Mouse (Mus musculus): ENCODE data around the gene Olfr25. TPM values are rescaled to one million over a fixed set of nuclear protein-coding genes. Genes with fewer than 3 reads are reported as not detected.

Gene Olfr25
- polyA plus RNA-seq (2017; shearing (Covaris generic)) = under 1 TPM in 1 of 2 experiments, not detected in 1; 0.10 TPM

DNA sequence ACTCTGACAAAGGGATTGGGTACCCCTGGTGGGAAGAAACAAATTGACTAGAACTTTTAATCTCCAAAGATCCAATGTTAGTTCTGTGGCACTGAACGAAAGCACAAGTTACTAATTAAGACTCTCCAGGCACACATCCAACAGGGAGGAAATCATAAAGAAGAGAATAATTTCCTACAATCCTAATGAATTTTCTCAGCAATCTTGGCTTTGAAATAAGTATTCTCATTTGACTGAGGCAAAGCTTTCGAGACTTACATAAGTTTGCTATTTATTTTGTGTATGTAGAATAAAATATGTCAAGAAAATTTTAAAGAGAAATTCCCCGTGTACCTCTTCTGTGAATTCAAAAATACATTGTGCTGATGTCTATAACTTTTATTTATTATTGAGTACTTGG is at the start of gene Olfr25:
Gene Olfr25 (plus strand): TSS at position 301 of the 400 bp plus-strand sequence.

DNA sequence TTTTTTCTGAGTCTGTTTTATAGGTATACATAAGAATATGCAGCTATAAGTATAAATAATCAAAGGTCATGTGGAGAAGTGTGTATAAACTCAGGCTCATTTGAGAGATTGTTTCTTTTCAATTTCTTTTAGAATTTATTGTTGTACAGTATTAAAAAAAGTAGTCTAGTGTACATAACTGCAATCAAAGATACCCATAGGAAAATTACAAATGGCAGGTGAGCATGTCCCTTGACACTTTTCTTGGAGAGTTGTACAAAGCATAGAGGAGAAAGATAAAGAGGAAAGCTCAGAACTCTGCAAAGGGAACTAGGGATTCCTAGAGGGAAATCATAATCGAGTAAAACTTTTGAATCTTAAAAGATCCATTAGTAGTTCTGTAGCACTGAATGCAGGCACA is 38.1 kb upstream of the Olfr25 start, which contains the start of gene Olfr896-ps1:
Gene Olfr896-ps1 (plus strand): TSS at position 301 of the 400 bp plus-strand sequence.

DNA sequence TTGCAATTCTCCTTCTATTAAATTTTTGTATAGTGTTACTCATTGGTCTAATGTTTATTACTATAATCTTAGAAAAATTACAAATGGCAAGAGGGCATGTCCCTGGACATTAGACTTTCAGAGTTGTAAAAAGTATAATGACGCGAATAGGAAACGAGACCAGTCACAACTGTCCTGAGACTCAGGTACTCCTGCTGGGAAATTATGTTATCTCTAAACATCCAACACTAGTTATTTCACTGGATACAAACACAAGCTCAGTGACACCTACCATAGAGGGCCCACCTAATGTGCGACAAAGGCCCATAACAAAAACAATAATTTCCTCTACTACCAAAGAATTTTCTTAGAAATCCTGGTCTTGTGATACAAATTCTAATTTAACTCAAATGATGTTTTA is 19.3 kb downstream of the Olfr25 start, which contains the start of gene Olfr898:
Gene Olfr898 (plus strand): TSS at position 301 of the 400 bp plus-strand sequence.

DNA sequence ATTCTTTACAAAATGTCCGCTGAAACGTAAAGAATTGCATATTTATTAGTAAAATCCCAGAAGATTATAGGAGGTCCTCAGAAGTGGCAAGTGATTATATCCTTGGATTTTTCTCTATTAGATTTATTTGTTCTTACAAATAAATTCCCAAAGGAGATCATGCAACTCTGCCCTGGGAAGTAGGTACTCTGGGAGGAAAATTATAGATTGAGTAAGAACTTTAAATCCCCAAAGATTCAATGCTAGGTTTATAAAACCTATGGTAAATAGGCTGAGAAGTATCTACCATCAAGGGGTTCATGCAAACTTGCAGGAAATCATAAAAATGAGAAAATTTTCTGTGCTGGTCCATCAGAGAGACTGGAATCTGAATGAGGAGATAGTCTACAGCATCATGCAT is 37.7 kb downstream of the Olfr25 start, which contains the start of gene Olfr250:
Gene Olfr250 (plus strand): TSS at position 301 of the 400 bp plus-strand sequence.

DNA sequence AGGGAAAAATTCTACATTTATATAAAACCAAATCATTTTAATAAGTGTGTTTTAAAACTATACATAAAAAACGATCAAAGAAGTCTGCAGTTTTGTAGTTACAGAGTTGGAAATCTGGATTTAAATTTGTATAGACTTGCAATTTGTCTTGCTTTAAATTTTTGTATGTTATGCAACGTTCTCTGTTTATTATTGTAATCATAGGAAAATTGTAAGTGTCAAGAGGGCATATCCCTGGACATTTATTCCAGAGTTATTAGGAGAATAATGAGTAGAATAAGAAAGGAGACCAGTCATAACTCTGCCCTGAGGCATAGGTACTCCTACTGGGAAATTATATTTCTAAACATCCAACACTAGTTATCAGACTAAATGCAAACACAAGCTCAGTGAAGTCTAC is 47.9 kb downstream of the Olfr25 start, which contains the start of gene Olfr251:
Gene Olfr251 (plus strand): TSS at position 301 of the 400 bp plus-strand sequence.

Other genes with a start within 250 kb of the Olfr25 start
- gene Olfr887, start 245.0 kb upstream of the Olfr25 start, polyA plus RNA-seq (2017; shearing (Covaris generic)) = under 1 TPM; 0.05 to 0.07 TPM
- gene Olfr888, start 220.9 kb upstream of the Olfr25 start, polyA plus RNA-seq (2017; shearing (Covaris generic)) = not detected
- gene Olfr889, start 213.9 kb upstream of the Olfr25 start, polyA plus RNA-seq (2017; shearing (Covaris generic)) = 1 to 10 TPM in 1 of 2 experiments, under 1 TPM in 1; 0.12 to 1.2 TPM
- gene Olfr890, start 186.5 kb upstream of the Olfr25 start, polyA plus RNA-seq (2017; shearing (Covaris generic)) = 1 to 10 TPM in 1 of 2 experiments, not detected in 1; 1.7 TPM
- gene Olfr891, start 148.2 kb upstream of the Olfr25 start, polyA plus RNA-seq (2017; shearing (Covaris generic)) = not detected
- gene Olfr893, start 120.7 kb upstream of the Olfr25 start, polyA plus RNA-seq (2017; shearing (Covaris generic)) = not detected
- not detected for gene Olfr894, start 111.0 kb upstream of the Olfr25 start, polyA plus RNA-seq (2017; shearing (Covaris generic))
- gene Olfr143, start 76.3 kb upstream of the Olfr25 start, polyA plus RNA-seq (2017; shearing (Covaris generic)) = not detected
- gene Olfr895, start 61.2 kb upstream of the Olfr25 start, polyA plus RNA-seq (2017; shearing (Covaris generic)) = not detected
- not detected for gene Olfr896-ps1, start 38.0 kb upstream of the Olfr25 start, polyA plus RNA-seq (2017; shearing (Covaris generic))
- gene Olfr898, start 19.4 kb downstream of the Olfr25 start, polyA plus RNA-seq (2017; shearing (Covaris generic)) = under 1 TPM in 1 of 2 experiments, not detected in 1; 0.42 TPM
- gene Olfr250, start 37.8 kb downstream of the Olfr25 start, polyA plus RNA-seq (2017; shearing (Covaris generic)) = under 1 TPM; 0.06 to 0.07 TPM
- under 1 TPM in 1 of 2 experiments, not detected in 1; 0.04 TPM for gene Olfr251, start 48.0 kb downstream of the Olfr25 start, polyA plus RNA-seq (2017; shearing (Covaris generic))
- 1 to 10 TPM in 1 of 2 experiments, under 1 TPM in 1; 0.22 to 2.0 TPM for gene Olfr147, start 72.6 kb downstream of the Olfr25 start, polyA plus RNA-seq (2017; shearing (Covaris generic))
- gene Olfr901, start 100.4 kb downstream of the Olfr25 start, polyA plus RNA-seq (2017; shearing (Covaris generic)) = under 1 TPM in 1 of 2 experiments, not detected in 1; 0.45 TPM
- gene Olfr902, start 118.6 kb downstream of the Olfr25 start, polyA plus RNA-seq (2017; shearing (Covaris generic)) = not detected
- not detected for gene Olfr904, start 134.1 kb downstream of the Olfr25 start, polyA plus RNA-seq (2017; shearing (Covaris generic))
- under 1 TPM; 0.29 to 0.84 TPM for gene Olfr905, start 142.0 kb downstream of the Olfr25 start, polyA plus RNA-seq (2017; shearing (Covaris generic))
- gene Olfr906, start 158.0 kb downstream of the Olfr25 start, polyA plus RNA-seq (2017; shearing (Covaris generic)) = not detected
- gene Olfr907, start 166.7 kb downstream of the Olfr25 start, polyA plus RNA-seq (2017; shearing (Covaris generic)) = not detected
- 1 to 10 TPM in 1 of 2 experiments, under 1 TPM in 1; 0.11 to 3.0 TPM for gene Olfr911-ps1, start 192.5 kb downstream of the Olfr25 start, polyA plus RNA-seq (2017; shearing (Covaris generic))
- gene Olfr910, start 208.8 kb downstream of the Olfr25 start, polyA plus RNA-seq (2017; shearing (Covaris generic)) = not detected

Measured in inflammation-experienced regulatory T-cells (primary cell).